Mouse (Mus musculus): Measurements from ENCODE around the gene Ccz1.
"Not testable (repeated sequence)": the region's sequence is repeated elsewhere in the genome, so short reads cannot be mapped to it uniquely, and the experiment has no call there.

Gene Ccz1

DNA sequence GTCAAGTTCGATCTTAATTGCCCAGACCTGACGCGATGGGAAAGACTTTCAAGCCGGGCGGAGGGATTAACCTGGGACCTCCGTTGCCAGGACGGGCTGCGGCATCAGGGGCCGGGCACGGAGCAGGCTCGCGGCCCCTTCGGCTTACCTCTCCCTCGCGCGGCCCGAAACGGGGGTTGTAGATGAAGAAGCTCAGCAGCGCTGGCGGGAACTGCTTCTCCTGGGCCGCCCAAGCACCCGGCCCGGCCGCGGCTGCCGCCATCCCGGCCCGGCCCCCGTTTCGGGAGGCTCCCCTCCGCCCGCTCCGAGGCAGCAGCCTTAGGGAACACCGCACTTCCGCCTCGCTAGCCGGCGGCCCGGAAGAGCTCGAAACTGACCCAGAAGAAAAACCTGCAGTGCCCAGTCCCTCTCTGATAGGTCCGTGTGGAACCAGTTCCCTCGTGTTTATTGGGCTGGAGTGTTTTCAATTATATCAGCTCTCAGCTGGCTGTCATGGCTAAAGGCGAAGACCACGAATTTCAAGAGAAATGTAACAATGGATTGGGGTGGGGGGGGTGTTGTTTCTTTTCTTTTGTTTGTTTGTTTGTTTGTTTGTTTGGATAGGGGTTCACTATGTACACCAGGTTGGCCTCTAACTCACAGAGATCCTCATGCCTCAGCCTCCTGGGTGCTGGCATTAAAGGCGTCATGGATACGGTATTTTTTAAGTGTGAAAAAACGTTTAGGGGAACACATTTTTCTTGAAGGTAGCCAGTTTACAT, at the start of gene Ccz1:
Ccz1 (minus strand) TSS at position 327 of the 761 bp plus-strand sequence.
- DNase-seq = peak; percentile 87

DNA sequence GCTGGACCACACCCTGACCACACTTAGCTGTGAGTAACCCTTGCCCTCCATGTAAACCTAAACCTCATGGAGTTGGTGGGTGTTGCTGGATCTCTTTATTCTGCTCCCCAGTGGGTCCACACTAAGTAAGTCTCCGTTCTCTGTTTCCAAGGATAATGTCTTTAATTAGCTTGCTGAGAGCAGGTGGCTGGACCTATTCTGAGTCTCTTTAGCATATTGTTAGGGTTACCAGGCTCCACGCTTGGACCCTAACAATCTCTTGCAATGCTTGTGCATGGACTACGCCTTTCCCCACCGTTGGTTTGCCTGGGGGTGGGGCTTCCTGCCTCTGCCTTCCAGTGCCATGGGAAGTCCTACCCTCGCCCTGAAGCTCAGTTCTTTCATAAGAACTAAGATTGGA, 49.4 kb upstream of the Ccz1 start:
- no peak for DNase-seq

DNA sequence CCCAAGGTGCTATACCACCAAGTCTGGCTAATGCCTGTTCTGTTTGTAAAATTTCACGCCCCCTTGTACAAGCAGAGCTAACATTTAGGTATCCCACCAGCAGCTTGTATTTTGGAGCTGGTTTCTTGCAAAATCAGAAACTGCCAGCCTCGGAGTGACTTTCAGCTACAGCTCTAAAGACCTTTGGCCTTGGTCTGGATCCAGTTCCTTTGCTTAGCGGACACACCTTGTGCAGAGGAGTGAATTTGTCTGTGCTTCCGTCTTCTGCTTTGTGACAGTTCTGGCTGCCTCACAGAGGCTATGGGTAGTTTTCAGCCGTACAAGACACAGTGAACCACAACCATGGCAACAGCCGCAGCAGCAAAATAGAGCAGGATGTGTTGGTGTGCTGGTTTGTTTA, 39.7 kb upstream of the Ccz1 start:
- no peak for DNase-seq

DNA sequence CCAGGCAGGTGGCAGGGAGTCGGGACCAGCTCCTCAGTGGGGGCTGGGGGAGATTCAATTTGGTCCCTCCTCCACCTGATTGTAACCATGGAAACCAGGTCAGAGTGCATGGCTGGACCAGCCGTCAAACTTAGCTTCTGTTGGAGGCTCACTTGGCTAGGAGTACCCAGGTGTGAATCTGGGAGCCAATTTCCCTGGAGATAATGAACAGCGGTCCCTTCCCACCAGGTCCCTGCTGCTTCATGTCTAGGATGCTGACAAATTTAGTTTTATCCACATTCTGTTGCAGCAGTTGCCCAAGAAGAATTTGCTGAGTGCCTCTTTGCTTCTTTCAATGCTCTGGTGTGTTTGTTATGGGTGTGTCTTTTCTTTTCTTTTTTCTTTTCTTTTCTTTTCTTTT, 38.8 kb upstream of the Ccz1 start:
- no peak for DNase-seq

- DNase-seq = no peak
Observed at GRCm38 (mm10) chr5:144051268-144051667, 36.6 kb upstream of the Ccz1 start.

- no peak for DNase-seq
Observed at GRCm38 (mm10) chr5:144049881-144050280, 35.2 kb upstream of the Ccz1 start.

GRCm38 (mm10) chr5:144047324-144047723, 32.6 kb upstream of the Ccz1 start:
- DNase-seq = no peak

GRCm38 (mm10) chr5:144043166-144043565, 28.5 kb upstream of the Ccz1 start:
- no peak for DNase-seq

DNA sequence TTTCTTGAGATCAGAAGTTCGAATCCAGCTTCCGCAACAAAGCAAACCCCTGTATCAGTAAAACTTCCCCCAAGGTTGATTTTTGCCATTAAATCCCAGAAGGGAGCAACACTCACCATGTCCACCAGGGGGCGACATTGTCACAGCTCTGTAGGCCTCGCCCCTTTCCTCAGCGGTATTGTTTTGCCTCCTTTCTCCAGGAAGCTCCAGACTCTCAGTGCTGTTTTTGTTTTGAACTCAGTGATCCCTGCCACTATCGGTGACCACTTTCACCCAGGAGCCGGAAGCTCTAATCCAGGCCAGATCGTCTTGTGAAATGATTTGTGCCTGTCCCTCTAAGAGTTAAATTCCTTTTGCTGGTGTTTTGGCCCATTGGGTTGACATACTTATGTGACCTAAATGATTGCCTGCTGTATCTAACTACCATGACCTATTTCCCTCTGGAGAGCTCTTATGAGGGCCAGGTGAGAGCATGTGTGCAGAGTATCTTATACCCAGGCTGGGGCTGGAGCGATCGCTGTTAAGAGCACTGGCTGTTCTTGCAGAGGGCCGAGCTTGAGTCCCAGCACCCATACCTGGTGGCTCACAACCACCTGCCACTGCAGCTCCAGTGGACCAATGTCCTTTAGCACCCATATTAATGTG, 26.2 kb upstream of the Ccz1 start:
- DNase-seq = peak; percentile 83

GRCm38 (mm10) chr5:144039886-144040285, 25.2 kb upstream of the Ccz1 start:
- no peak for DNase-seq

DNA sequence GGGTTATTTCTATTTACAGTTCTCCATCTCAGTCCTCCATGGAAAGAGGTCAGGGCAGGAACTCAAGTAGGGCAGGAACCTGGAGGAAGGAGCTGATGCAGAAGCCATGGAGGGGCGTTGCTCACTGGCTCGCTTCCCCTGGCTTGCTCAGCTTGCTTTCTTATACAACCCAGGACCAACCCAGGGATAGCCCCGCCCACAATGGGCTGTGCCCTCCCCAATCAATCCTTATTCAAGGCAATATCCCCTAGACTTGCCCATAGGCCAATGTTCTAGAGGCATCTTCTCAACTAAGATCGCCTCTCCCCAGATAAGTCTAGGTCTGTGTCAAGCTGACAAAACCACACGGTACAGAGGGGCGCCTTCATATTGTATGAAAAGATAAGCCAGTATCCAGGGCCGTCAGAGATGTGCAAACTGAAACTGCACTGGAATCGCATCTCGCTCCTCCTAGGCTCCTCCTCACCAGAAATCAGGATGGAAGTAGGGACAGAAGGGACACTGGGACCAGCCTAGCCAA, 24.5 kb upstream of the Ccz1 start:
- peak; percentile 7 for DNase-seq

DNA sequence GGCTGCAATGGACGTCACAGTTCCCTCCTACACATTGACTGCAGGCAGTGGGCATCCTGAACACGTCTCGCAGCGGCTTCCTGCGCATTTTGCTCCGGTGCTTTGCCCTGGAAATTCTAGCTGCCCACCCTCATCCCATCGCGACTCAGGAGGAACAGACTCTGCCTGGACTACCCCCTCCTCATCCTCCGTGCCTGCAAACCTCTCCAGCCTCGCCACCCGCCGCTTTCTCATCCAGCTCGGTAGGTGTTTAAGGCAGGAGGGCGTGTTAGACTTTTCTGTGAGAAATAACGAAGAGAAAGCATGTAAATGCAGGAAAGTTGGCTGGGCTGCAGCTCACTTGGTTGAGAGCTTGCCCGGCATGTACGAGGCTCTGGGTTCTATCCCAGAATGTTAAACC, 22.3 kb upstream of the Ccz1 start:
- no peak for DNase-seq

- no peak for DNase-seq
Observed at GRCm38 (mm10) chr5:144034567-144034966, 19.9 kb upstream of the Ccz1 start.

- DNase-seq = no peak
Observed at GRCm38 (mm10) chr5:144032491-144032890, 17.8 kb upstream of the Ccz1 start.

GRCm38 (mm10) chr5:144026620-144027263, 12.1 kb upstream of the Ccz1 start, which contains the start of gene Ocm:
Ocm (minus strand) TSS chr5:144026670.
- no peak for DNase-seq

DNA sequence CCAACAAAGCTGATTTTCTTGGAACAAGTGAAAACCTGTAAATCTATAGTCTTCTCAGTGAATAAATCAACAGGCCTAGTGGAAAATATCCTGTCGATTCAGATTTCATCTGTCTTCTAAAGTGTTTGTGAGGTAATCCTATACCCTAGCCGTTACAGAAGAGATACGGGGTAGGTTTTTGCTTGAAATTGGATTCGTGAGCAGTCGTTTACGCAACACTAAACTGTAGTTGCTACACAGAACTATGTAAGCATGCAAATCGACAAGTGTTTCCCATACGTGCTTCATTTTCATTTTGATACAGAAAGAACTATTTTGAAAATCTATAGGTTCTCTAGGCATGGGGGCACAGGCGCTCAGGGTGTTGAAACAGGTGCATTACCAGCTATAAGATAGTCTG, 1.2 kb upstream of the Ccz1 start:
- no peak for DNase-seq

DNA sequence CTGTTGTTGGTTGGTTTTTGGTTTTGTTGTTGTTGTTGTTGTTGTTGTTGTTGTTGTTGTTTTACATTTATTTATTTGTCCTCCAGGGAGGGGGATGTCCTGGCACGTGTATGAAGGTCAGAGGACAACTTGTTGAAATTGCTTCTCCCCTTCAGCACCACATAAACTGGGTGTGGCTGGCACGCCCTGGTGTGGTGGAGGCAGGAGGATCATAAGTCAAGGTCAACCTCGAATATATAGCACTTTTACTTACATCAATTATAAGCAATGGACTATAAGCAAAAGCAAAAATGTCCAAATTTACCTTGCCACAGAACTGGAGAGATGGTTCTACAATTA, 604 bp upstream of the Ccz1 start:
- no peak for DNase-seq

GRCm38 (mm10) chr5:144013366-144014134, 1.1 kb downstream of the Ccz1 start:
- DNase-seq = not testable (repeated sequence)

- DNase-seq = no peak
Observed at GRCm38 (mm10) chr5:144002461-144003192, 12.1 kb downstream of the Ccz1 start.

DNA sequence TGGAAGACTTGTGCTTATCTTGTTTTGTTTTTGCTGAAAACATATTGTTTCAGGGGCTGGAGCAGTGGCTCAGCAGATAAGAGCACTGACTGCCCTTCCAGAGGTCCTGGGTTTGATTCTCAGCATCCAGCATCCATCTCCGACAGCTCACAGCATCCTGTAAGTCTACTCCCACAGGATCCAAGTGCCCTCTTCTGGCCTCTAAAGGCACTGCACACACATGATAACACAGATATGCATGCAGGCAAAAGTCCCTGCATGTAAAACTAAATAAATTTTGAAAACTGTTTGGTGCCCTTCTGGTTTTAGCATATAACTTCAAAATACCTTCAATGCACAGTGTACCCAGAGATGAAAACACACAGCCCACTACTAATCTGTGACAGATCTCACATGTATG, 15.3 kb downstream of the Ccz1 start:
- peak; percentile 18 for DNase-seq

GRCm38 (mm10) chr5:143994632-143995365, 19.9 kb downstream of the Ccz1 start:
- no peak for DNase-seq

DNA sequence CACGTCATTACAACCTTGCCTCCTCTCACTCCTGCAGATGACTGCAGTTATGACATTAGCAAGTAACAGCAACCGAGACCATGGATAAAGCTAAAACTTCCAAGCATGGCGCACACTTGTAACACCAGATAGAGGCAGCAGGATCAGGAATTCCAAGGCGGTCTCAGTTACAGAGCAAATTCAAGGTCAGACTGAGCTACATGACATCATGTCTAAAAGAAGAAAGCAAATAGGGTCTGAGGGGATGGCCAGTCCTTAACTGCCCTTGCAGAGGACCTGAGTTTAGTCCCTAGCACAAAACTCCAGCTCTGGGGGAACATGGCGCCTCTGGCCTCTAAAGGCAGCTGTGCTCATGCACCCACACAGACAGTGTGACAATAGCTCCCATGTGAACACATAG, 20.8 kb downstream of the Ccz1 start:
- DNase-seq = no peak

All from lung, postnatal 10 days (tissue).